Mouse (Mus musculus): ENCODE results near the gene Crebl2. TPM values are rescaled to one million over a fixed set of nuclear protein-coding genes. Genes with fewer than 3 reads are reported as not detected.

The Crebl2 gene
- polyA plus RNA-seq, 1 experiment from 2014 or later = 6.6 TPM

DNA sequence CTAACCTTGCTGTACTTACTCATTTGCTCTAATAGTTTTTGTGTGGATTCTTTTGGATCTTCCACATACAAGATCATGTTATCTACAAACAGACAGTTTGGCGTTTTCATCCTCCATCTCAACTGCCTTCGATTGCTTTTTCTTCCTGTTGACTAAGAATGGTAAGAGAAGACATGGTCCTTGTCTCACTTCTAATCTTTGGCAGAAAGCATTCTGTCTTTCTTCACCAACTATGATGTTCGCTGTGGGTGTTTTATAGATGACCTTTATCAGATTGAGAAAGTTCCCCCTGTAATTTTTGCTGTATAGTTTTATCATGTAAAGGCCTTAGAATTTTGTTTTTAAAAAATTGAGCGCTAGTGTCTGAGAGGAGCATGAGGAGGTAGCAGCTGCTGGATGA lies 8.2 kb downstream of the Crebl2 start:
- TF ChIP-seq EP300 (IDR thresholded peaks at IDR 0.05; ENCODE audit: low read depth) (no peak), CTCF (IDR thresholded peaks at IDR 0.05; ENCODE audit: low read depth) (no peak)
- Histone ChIP-seq H3K36me3 (replicated peaks; ENCODE audit: insufficient read depth, low read length) (0 out of 2 replicates have a peak, but pooled peaks cover 2% of the 10 kb centered on the region), H3K27me3 (ENCODE audit: insufficient read depth, low read length) (no peaks in the 10 kb centered on the region), H3K4me1 (ENCODE audit: insufficient read depth) (peaks cover 17% of the 10 kb centered on the region), H3K4me3 (ENCODE audit: low read depth, low read length) (no peak overlapping the region), H3K9ac (replicated peaks) (no peak overlapping the region), H3K4me2 (ENCODE audit: low read depth, low read length) (no peak overlapping the region), H3K27ac (ENCODE audit: low read depth) (no peak overlapping the region), H3K9me3 (ENCODE audit: low read length) (no peaks in the 10 kb centered on the region)
- 77% methylated on average over 4 of the region's 4 CpGs for WGBS (ENCODE audit: insufficient replicate concordance)
- ATAC-seq = no peak
- no peak for DNase-seq

DNA sequence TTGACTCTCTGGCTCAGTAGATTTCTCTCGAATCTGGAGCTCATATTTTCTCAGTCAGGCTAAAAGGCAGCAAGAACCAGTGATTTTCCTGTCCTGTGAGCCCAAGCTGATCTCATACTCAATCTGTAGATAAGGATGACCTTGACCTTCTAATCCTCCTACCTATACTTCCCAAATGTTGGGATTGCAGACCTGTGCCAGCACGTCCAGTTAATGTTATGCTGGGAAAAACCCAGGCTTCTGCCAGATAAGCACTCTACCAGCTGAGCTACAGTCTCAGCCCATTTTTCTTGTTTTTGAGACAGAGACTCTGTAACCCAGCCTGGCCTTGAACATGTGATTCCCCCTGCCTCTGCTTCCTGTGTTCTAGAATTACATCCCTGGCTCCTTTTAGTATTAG lies 10.4 kb downstream of the Crebl2 start:
- ATAC-seq = no peak
- Histone ChIP-seq H3K4me3 (ENCODE audit: low read depth, low read length) (no peak overlapping the region), H3K4me1 (ENCODE audit: insufficient read depth) (no peaks in the 10 kb centered on the region), H3K27ac (ENCODE audit: low read depth) (no peak overlapping the region), H3K27me3 (ENCODE audit: insufficient read depth, low read length) (no peaks in the 10 kb centered on the region), H3K9ac (replicated peaks) (no peak overlapping the region), H3K9me3 (ENCODE audit: low read length) (no peaks in the 10 kb centered on the region), H3K36me3 (replicated peaks; ENCODE audit: insufficient read depth, low read length) (0 out of 2 replicates have a peak, but pooled peaks cover 4% of the 10 kb centered on the region), H3K4me2 (ENCODE audit: low read depth, low read length) (no peak overlapping the region)
- DNase-seq = no peak
- no peak for TF ChIP-seq EP300 (IDR thresholded peaks at IDR 0.05; ENCODE audit: low read depth)
- TF ChIP-seq CTCF (IDR thresholded peaks at IDR 0.05; ENCODE audit: low read depth) = no peak
- WGBS (ENCODE audit: insufficient replicate concordance) = 59% methylated on average over 2 of the region's 2 CpGs

DNA sequence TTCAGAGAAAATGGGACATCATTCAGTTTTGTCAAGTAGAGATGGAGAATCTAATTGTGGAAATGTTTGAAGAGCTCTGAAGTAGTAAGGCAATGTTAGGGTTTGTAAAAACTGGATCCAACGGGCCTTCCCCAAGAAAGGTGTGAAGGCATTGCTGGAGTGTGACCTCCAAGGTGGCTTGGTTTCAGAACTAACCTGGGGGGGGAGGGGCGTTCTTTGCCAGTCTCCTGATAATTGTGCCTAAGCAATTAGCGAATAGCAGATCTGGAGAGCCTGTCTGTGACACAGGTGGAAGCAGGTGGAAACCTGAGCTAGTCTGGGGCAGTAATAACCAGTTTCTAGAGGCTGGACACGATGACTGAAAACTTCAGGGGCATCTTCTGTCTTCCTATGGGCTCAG lies 15.8 kb downstream of the Crebl2 start:
- Histone ChIP-seq H3K4me1 (ENCODE audit: insufficient read depth) (peaks cover 3% of the 10 kb centered on the region; the same call in 1 of the 2 replicates), H3K4me3 (ENCODE audit: low read depth, low read length) (no peak overlapping the region), H3K36me3 (replicated peaks; ENCODE audit: insufficient read depth, low read length) (peaks cover 14% of the 10 kb centered on the region), H3K9me3 (ENCODE audit: low read length) (no peaks in the 10 kb centered on the region), H3K27me3 (ENCODE audit: insufficient read depth, low read length) (no peaks in the 10 kb centered on the region), H3K27ac (ENCODE audit: low read depth) (no peak overlapping the region), H3K4me2 (ENCODE audit: low read depth, low read length) (no peak overlapping the region), H3K9ac (replicated peaks) (no peak overlapping the region)
- no peak for DNase-seq
- no peak for ATAC-seq
- no peak for TF ChIP-seq CTCF (IDR thresholded peaks at IDR 0.05; ENCODE audit: low read depth)
- WGBS (ENCODE audit: insufficient replicate concordance) = 78% methylated on average over 4 of the region's 4 CpGs

DNA sequence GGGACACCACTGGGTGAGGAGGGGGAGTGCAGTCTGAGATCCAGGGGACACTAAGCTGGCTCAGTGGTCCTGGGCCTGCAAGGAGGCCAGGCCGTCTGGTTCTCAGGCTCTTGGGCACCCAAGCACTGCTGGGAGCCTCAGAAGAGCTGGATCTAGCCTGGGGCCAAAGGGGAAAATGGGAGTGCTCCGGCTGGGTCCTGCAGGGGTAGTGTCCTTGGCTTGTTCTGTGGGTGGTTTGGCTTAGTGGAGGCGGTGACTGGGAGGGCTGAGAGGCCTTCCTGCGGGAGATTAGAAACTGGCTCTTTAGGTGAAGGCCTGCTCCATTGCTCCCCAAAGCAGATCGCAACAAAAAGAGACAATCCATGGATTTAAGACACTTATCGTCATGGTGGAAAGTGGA lies 16.4 kb downstream of the Crebl2 start:
- no peak overlapping the region for H3K4me3 ChIP-seq (ENCODE audit: low read depth, low read length)
- H3K4me2 ChIP-seq (ENCODE audit: low read depth, low read length) = no peak overlapping the region
- no peak overlapping the region for H3K9ac ChIP-seq (replicated peaks)
- peaks cover 16% of the 10 kb centered on the region for H3K36me3 ChIP-seq (replicated peaks; ENCODE audit: insufficient read depth, low read length)
- peaks cover 3% of the 10 kb centered on the region; the same call in 1 of the 2 replicates for H3K4me1 ChIP-seq (ENCODE audit: insufficient read depth)
- DNase-seq = no peak
- no peaks in the 10 kb centered on the region for H3K9me3 ChIP-seq (ENCODE audit: low read length)
- ATAC-seq = no peak
- TF ChIP-seq EP300 (IDR thresholded peaks at IDR 0.05; ENCODE audit: low read depth) (no peak), CTCF (IDR thresholded peaks at IDR 0.05; ENCODE audit: low read depth) (no peak)
- no peak overlapping the region for H3K27ac ChIP-seq (ENCODE audit: low read depth)
- WGBS (ENCODE audit: insufficient replicate concordance) = 79% methylated on average over 6 of the region's 6 CpGs
- H3K27me3 ChIP-seq (ENCODE audit: insufficient read depth, low read length) = no peaks in the 10 kb centered on the region

DNA sequence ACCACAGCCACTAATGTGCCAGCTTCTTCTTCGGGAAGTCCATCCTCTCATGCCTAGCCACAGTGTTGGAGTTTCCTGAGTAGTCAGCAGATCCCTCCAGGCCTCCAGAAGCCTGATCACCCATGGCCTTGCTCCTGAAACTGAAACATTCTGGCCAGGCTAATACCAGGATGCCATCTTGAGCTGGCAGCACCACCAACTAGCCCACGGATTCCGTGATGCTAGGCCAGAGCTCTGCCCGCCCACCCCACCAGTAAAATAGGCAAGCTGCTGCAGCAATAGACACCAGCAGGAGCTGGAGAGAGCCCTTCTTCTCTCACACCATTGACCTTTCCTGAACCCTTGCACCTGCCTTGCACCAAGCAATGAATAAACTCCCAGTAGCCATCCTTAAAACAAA lies 17.6 kb downstream of the Crebl2 start:
- ATAC-seq (no peak), DNase-seq (no peak)
- no peak overlapping the region for H3K4me3 ChIP-seq (ENCODE audit: low read depth, low read length)
- peaks cover 18% of the 10 kb centered on the region for H3K36me3 ChIP-seq (replicated peaks; ENCODE audit: insufficient read depth, low read length)
- H3K4me2 ChIP-seq (ENCODE audit: low read depth, low read length) = no peak overlapping the region
- H3K27ac ChIP-seq (ENCODE audit: low read depth) = no peak overlapping the region
- H3K27me3 ChIP-seq (ENCODE audit: insufficient read depth, low read length) = no peaks in the 10 kb centered on the region
- WGBS (ENCODE audit: insufficient replicate concordance) = 88% methylated on average over 4 of the region's 4 CpGs
- H3K9me3 ChIP-seq (ENCODE audit: low read length) = no peaks in the 10 kb centered on the region
- TF ChIP-seq EP300 (IDR thresholded peaks at IDR 0.05; ENCODE audit: low read depth) = no peak
- TF ChIP-seq CTCF (IDR thresholded peaks at IDR 0.05; ENCODE audit: low read depth) = no peak
- H3K9ac ChIP-seq (replicated peaks) = no peak overlapping the region
- H3K4me1 ChIP-seq (ENCODE audit: insufficient read depth) = peaks cover 3% of the 10 kb centered on the region; the same call in 1 of the 2 replicates

DNA sequence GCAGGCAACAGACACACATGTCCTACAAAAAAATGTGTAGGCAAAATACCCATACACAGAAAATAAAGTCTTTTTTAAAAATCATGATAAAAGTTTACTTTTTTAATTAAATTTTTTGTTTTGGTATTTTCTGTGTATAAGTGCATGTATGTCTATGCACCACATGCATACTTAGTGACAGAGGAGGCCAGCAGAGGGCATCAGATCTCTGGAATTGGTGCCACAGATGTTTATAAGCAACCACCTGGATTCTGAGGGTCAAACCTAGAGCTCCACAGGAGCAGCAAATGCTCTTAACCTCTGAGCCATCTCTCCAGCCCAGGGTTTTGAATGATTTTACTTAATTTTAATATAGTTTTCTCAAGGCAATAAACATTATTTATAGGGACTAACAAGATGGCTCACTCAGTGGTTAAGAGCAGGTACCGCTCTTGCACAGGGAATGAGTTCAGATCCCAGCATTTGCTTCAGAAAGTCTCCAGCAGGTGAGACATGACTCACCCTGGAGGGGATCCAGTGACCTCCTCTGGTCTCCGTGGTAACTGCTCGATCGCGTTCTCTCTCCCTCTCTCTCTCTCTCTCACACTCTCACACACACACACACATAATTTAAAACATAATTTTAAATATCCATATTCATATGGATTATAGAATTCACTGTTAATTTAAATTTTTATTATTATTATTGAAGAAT lies 18.4 kb downstream of the Crebl2 start:
- Histone ChIP-seq H3K4me1 (ENCODE audit: insufficient read depth) (peaks cover 3% of the 10 kb centered on the region; the same call in 1 of the 2 replicates), H3K9me3 (ENCODE audit: low read length) (no peaks in the 10 kb centered on the region), H3K36me3 (replicated peaks; ENCODE audit: insufficient read depth, low read length) (peaks cover 18% of the 10 kb centered on the region), H3K4me2 (ENCODE audit: low read depth, low read length) (no peak overlapping the region), H3K9ac (replicated peaks) (no peak overlapping the region), H3K27me3 (ENCODE audit: insufficient read depth, low read length) (no peaks in the 10 kb centered on the region), H3K27ac (ENCODE audit: low read depth) (no peak overlapping the region), H3K4me3 (ENCODE audit: low read depth, low read length) (no peak overlapping the region)
- DNase-seq (peak; percentile 37), ATAC-seq (no peak)
- TF ChIP-seq CTCF (IDR thresholded peaks at IDR 0.05; ENCODE audit: low read depth) = peak; percentile 59
- TF ChIP-seq EP300 (IDR thresholded peaks at IDR 0.05; ENCODE audit: low read depth) = no peak
- 89% methylated on average over 5 of the region's 5 CpGs for WGBS (ENCODE audit: insufficient replicate concordance)
